Mouse (Mus musculus) thymus, adult 2 months (tissue): Measurements from ENCODE around the gene Fam126b.

Experiments used
- CTCF ChIP-seq: fragments of 200-500 bp; IDR thresholded peaks from 2 replicates; pipeline ENCODE4 v1.5.1; 2012; ENCODE audit warnings: mild to moderate bottlenecking, control low read depth, low read length, moderate library complexity, borderline replicate concordance; ENCODE audit not compliant: control insufficient read depth, poor library complexity, insufficient read depth; ENCODE audit errors: extremely low read depth
- POLR2A ChIP-seq: fragments of 200-500 bp; IDR thresholded peaks from 2 replicates; pipeline ENCODE4 v1.6.1; 2012; ENCODE audit warnings: mild to moderate bottlenecking, low read length, control low read depth, moderate library complexity; ENCODE audit not compliant: control insufficient read depth, poor library complexity, insufficient read depth; ENCODE audit errors: extremely low read depth

GRCm38 (mm10) chr1:58586171-58586997 lies at the start of gene Fam126b, which contains the start of gene Ndufb3:
- TF ChIP-seq CTCF: no peak
- TF ChIP-seq POLR2A: peak; percentile 55; the same call in 1 of the 2 replicates
